Mouse (Mus musculus) Patski (cell line): ENCODE measurements around the gene Stag1. TPM values are rescaled to one million over a fixed set of nuclear protein-coding genes. Genes with fewer than 3 reads are reported as not detected.
A peak's percentile ranks its signal among the peaks of the same experiment; 100 is the strongest.

ENCODE experiments used
- ATAC-seq: fragments of 100-300 bp; one replicate; pipeline ENCODE4 v1.8.0; 2021
- CTCF ChIA-PET: fragments of 350-600 bp; sonication (Branson Sonifier 250); formaldehyde crosslinking; loops from one replicate; lab custom pipeline; 2022; ENCODE audit warnings: inconsistent platforms; lab: Charles Lee
- POLR2A ChIA-PET: fragments of 350-600 bp; sonication (Branson Sonifier 250); formaldehyde crosslinking; loops from one replicate; lab custom pipeline; 2022; ENCODE audit warnings: antibody characterized with exemption, inconsistent platforms; lab: Charles Lee
- DNase-seq: peaks from one replicate; pipeline ENCODE4 v3.0.0-alpha.2; 2011; ENCODE audit warnings: low read depth, low spot score
- H3K27me3 ChIP-seq: fragments of 371-371 bp; one replicate; pipeline ENCODE4 v1.5.1; 2021
- CTCF ChIP-seq: fragments of 100-300 bp; IDR thresholded peaks from one replicate; pipeline ENCODE4 v1.5.1; 2021
- in situ Hi-C: fragments of 300-500 bp; cut with MboI; formaldehyde crosslinking; loops from 3 replicates; pipeline ENCODE4 v1.11.1; 2018; ENCODE audit warnings: low pct_unique_long_range_greater_than_20kb, mixed read lengths
- polyA plus RNA-seq: library from polyadenylated mRNA; unstranded; gene quantifications from one replicate; pipeline ENCODE4 v1.2.3, GENCODE M21; 2021

Stag1 gene
- polyA plus RNA-seq, 1 experiment from 2014 or later: 29.1 TPM

DNA sequence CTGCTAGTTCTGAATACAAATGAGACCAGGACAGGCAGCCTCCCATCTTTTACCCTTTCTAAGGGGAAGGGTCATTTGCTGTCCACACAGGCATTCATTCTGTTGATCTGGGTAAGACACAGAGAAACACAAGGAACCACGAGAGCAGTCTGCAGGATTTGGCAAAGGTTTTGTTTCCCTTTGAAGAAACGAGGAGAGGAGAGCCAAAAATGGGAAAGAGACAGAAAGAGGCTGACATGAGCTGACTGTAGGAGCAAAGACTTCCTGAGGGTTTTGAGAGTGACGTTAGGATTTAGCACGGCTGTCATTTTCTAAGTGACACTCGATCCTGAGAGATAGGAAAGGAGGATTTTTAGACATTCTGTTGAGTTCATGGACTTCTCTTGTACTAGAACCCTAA lies 23.7 kb upstream of the Stag1 start:
- ATAC-seq: no peak
- H3K27me3 ChIP-seq: no peaks in the 10 kb centered on the region
- in situ Hi-C loops: no loop called here
- ChIA-PET CTCF (interaction anchor here (1.1 kb wide), 1 partner anchor 25 kb away, joined by 3 read pairs; no protein-coding TSS in a partner anchor), POLR2A (no interaction called here)
- no peak for DNase-seq
- TF ChIP-seq CTCF: no peak

DNA sequence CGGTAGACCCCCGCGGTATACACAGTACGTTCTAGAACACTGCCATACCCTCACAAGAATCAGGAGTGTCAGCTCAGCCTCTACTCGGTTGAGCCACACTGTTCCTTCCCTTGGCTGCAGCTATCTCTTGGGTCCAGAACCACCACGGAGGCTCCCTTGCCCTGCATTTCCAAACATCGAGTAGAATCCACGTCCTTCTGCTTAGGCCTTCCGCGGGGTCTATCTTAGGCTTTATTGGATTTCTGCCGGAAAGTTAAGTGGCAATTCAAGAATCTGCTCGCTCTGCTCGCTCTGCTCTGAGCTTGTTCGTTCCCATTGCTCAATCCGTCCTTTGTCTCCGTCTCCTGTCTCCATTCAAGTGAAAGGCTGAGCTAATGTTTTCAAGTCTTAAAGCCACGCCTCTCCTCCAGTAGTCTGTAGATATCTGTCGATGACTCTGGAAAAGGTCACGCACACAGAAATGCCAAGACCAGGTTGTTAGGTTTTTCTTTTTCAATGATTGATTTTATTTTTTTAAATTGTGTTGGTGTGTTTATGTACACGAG lies 17.3 kb upstream of the Stag1 start:
- ChIA-PET CTCF (interaction anchor here (1.0 to 1.1 kb wide), 4 partner anchors 9 to 63 kb away, joined by 3 read pairs; no protein-coding TSS in a partner anchor), POLR2A (interaction anchor here (1.1 kb wide), 1 partner anchor 11 kb away, joined by 3 read pairs; no protein-coding TSS in a partner anchor)
- ATAC-seq (no peak), DNase-seq (no peak)
- no peak for TF ChIP-seq CTCF
- H3K27me3 ChIP-seq: no peaks in the 10 kb centered on the region
- in situ Hi-C loops: no loop called here

DNA sequence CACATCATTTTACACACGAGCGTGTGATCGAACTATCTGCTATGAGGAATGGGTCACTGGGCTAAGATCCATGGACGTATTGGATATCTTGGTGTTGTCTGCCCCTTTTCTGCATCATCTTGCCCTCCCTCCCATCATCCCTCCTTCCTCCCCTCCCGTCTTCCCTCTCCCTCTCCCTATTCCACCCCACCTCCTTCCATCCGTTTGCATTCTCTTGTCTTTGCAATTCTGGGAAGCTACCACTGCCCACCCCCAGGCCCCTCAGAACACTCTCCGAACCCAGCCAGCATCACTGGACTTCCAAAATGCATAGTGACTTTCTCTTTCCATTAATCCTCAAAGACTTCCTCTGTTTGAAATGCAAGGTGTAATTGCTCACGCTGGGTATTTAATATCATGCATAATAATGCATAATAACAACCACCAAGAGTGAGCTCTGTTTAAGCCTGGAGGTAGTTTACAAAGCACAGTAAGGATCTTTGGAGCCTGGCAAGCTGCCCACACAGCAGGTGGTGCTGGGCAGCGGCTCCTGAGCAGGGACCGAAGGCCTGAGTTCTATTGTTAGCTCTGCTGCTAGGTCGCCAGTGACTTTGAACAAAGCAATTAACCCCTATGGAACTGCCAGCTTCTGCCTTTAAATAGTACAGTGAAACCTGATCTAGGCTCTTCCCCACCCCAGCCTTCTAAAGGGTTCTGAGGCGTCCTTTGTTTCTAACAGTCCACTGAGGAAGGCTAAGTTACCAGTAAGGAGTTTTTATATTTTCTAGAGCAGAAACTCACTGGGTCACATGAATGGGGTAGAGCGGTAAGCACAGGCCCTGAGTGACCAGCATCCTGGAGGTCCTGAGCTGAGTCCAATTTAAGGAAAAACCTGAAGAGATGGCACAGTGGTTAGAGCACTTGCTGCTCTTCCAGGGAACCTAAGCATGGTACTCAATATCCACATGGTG lies 15.8 kb upstream of the Stag1 start:
- in situ Hi-C loops: no loop called here
- ATAC-seq: no peak
- ChIA-PET POLR2A (interaction anchor here (0.6 kb wide), 1 partner anchor 36 kb away, joined by 3 read pairs; the partner anchor contains the start of gene Nck1), CTCF (interaction anchor here (0.8 to 1.3 kb wide), 3 partner anchors 15 to 37 kb away, joined by 3 to 4 read pairs (median 4); no protein-coding TSS in a partner anchor)
- H3K27me3 ChIP-seq: no peaks in the 10 kb centered on the region
- DNase-seq: no peak
- TF ChIP-seq CTCF: no peak

DNA sequence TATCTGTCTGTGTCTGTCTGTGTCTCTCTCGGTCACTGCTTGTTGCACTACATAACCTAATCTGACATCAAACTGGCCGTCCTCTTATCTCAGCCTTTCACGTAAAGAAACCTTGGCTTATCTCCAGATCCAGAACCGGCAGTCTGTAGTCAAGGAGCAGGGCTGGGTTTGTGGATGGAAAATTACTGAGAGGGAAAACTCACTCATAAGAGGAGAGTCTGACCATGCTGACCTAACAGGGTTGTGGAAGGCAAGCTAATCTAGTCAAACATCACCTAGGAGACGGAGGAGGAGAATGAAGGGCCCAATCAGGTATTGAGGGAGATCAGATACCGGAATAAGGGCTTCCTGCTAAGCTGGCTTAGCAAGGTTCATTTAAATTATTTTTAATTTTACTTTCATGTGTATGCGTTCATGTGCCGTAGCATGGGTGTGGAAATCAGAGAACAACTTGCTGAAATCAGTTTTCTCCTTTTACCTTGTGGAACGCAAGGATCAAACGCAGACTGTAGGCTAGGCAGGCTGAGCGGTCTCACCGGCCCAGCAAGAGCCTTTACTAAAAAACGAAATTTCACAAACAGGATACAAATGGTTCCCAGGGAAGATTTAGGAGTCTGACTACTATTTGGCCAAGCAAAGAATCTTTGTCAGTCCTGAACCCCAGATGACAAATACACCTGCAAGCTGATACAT lies 14.6 kb upstream of the Stag1 start:
- no peak for TF ChIP-seq CTCF
- ATAC-seq (no peak), DNase-seq (no peak)
- POLR2A ChIA-PET: no interaction called here
- CTCF ChIA-PET: no interaction called here
- in situ Hi-C loops: no loop called here
- H3K27me3 ChIP-seq: no peaks in the 10 kb centered on the region

DNA sequence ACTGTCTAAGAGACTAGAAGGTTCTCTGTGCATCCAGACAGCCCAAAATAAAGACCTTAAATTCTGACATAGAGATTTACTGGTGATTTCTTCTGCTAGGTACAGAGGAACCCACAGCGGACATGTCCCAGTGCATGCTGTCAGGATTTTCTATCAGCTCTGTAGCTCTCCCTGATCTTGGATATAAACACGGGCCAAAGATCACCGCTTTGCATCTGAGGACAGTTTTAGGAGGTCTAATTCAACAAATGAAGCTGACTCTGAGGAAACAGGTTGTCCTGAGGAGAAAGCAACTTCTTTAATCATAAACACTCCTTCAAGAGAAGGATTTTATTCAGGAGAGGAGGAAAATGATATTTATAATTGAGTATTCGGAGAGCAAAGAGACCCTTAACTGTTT lies 13.6 kb upstream of the Stag1 start:
- POLR2A ChIA-PET: no interaction called here
- DNase-seq (no peak), ATAC-seq (no peak)
- in situ Hi-C loops: no loop called here
- CTCF ChIA-PET: interaction anchor here (1.3 to 1.8 kb wide), 2 partner anchors 16 to 127 kb away, joined by 3 to 8 read pairs; no protein-coding TSS in a partner anchor
- TF ChIP-seq CTCF: no peak
- H3K27me3 ChIP-seq: no peaks in the 10 kb centered on the region

DNA sequence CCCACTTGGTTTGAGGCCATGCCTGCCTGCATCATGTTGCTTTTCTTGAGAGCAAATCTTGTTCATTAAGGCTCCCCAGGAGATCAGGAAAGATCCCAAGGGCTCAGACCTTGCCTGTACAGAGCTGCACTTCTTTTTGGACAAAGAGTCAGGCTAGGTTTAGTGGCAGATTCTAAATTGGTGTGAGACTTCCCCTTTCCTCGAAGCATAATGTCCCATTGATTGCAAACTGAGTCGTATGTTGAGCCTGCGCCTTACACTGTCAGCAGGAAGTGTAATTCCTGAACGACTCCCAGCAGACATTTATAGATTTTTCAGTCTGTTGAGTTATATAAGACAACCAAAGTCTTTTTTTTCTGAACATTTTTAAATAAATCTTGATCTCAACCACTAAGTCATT lies 7.1 kb upstream of the Stag1 start:
- no peak for DNase-seq
- ChIA-PET CTCF (interaction anchor here (1.3 to 1.8 kb wide), 2 partner anchors 13 to 52 kb away, joined by 4 to 7 read pairs; no protein-coding TSS in a partner anchor), POLR2A (interaction anchor here (1.2 kb wide), 1 partner anchor 10 kb away, joined by 3 read pairs; no protein-coding TSS in a partner anchor)
- no peak for ATAC-seq
- no peaks in the 10 kb centered on the region for H3K27me3 ChIP-seq
- no peak for TF ChIP-seq CTCF
- in situ Hi-C loops: no loop called here

DNA sequence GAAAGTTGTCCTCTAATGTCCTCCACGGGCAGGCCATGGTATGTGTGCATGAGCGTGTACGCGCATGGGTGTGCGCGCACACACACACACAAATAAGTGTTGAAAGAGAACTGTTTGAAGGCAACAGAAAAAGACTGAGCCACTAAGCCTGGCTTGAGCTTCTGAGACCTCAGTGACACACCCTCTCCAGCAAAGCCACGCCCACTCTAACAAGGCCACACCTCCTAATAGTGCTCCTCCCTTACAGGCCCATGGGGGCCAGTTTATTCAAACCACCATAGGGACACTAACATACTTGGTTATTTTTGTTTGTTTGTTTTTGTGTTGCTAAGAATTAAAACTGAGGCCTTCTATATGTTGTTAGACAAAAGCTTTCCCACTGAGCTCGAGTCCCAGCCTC lies 1.3 kb upstream of the Stag1 start:
- H3K27me3 ChIP-seq: no peaks in the 10 kb centered on the region
- in situ Hi-C loops: no loop called here
- ATAC-seq (no peak), DNase-seq (no peak)
- ChIA-PET POLR2A (no interaction called here), CTCF (interaction anchor here (1.5 kb wide), 1 partner anchor 14 kb away, joined by 4 read pairs; no protein-coding TSS in a partner anchor)
- no peak for TF ChIP-seq CTCF

DNA sequence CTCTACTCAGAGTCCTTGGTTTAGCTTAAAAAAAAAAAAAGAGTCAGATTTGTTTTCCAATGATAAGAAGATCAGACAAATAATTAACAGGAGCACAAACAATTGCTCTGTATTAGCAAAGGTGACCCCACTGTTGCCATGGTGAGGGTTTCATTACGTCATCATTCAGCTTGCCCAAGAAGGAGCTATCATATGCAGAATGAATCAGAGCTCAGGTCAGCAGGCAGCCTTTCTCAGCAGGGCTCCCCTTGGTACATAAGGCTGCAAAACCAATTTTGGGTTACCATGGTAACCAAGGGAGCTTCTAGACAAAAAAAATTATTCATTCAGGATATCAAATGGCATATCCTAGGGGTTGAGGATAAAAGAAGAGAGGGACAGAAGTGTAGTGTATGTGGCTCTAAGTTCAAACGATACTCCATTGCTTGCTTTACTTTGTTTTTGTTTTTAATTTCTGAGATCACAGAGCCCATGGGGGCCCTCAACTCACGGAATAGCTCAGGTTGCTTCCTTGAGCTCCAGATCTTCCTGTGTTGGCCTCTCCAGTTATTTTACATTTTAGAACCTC lies 2.2 kb downstream of the Stag1 start:
- no peak for TF ChIP-seq CTCF
- in situ Hi-C loops: no loop called here
- ChIA-PET CTCF (interaction anchor here (0.9 to 2.1 kb wide), 6 partner anchors 10 to 125 kb away, joined by 3 to 8 read pairs (median 4); no protein-coding TSS in a partner anchor), POLR2A (interaction anchor here (0.6 kb wide), 1 partner anchor 779 kb away, joined by 5 read pairs; no protein-coding TSS in a partner anchor)
- ATAC-seq: peak; percentile 98
- peak; percentile 49 for DNase-seq
- H3K27me3 ChIP-seq: no peaks in the 10 kb centered on the region

DNA sequence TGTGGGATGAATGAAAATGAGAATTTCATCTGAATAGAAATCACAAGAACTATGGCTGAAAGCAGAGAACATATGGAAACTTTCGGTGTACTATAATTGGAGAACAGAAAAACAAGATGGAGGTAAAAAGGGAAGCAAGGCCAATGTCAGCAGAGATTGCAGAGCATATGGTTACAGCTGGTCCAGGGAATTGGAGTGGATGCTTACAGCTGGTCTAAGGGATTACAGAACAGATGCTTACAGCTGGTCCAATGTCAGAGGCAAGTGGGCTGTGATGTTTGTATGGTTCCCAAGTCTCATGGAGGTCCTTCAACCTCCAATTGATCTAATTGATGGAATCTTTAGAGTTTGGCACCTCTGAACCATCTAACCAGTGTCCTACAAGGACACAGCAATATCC lies 4.5 kb downstream of the Stag1 start:
- H3K27me3 ChIP-seq: no peaks in the 10 kb centered on the region
- ChIA-PET POLR2A (no interaction called here), CTCF (interaction anchor here (2.3 kb wide), 1 partner anchor 11 kb away, joined by 7 read pairs; no protein-coding TSS in a partner anchor)
- ATAC-seq: no peak
- no peak for TF ChIP-seq CTCF
- DNase-seq: no peak
- in situ Hi-C loops: no loop called here
